In genomic region chr1:106257176-106257575, GRCm38 (mm10) we compare ENCODE assay signal across 29 mouse cellular contexts.
DNase-seq lines count a peak whose midpoint lies in the region; ATAC-seq lines count a peak whose summit lies in the region.
"Had no signal": no experiment of that assay in that cellular context is flagged by ENCODE, and none has a peak within 500 bp of the region (broad histone marks: within the 10 kb centered on the region; RNA-seq: fewer than 3 reads in every experiment).

No protein-coding gene starts in this region.

- H3K4me2 ChIP-seq in kidney, embryonic 15.5 days: no peak overlapping the region
- no peak overlapping the region for H3K4me2 ChIP-seq in lung, embryonic 16.5 days (ENCODE audit: low read depth, low read length)
- H3K4me2 ChIP-seq: embryonic facial prominence, embryonic 13.5 days; forebrain, embryonic 12.5 days; forebrain, embryonic 15.5 days; heart, embryonic 12.5 days; heart, embryonic 15.5 days; hindbrain, embryonic 13.5 days had no signal

- H3K9me3 ChIP-seq in kidney, embryonic 15.5 days (replicated peaks): no peaks in the 10 kb centered on the region
- H3K9me3 ChIP-seq in lung, embryonic 16.5 days (ENCODE audit: control insufficient read depth, low read length): no peaks in the 10 kb centered on the region
- H3K9me3 ChIP-seq: embryonic facial prominence, embryonic 10.5 days; embryonic facial prominence, embryonic 13.5 days; forebrain, embryonic 12.5 days; forebrain, embryonic 15.5 days; heart, embryonic 12.5 days; heart, embryonic 15.5 days; hindbrain, embryonic 10.5 days; hindbrain, embryonic 13.5 days had no signal

- ATAC-seq in kidney, embryonic 15.5 days (replicated peaks; ENCODE audit: low FRiP score): no peak
- ATAC-seq in lung, embryonic 16.5 days (ENCODE audit: low read depth): 0 out of 2 replicates have a peak, but pooled peaks have one; percentile 7
- ATAC-seq: activated CD4-positive, CD25-positive, alpha-beta regulatory T cell, adult 4 months; CD4-positive, CD25-positive, alpha-beta regulatory T cell, adult 4 months; forebrain, embryonic 15.5 days; hindbrain, embryonic 16.5 days had no signal

- H3K27ac ChIP-seq in kidney, embryonic 15.5 days: no peak overlapping the region
- no peak overlapping the region for H3K27ac ChIP-seq in lung, embryonic 16.5 days (ENCODE audit: low read length)
- H3K27ac ChIP-seq: embryonic facial prominence, embryonic 10.5 days; embryonic facial prominence, embryonic 13.5 days; forebrain, embryonic 12.5 days; forebrain, embryonic 15.5 days; heart, embryonic 15.5 days; hindbrain, embryonic 10.5 days; hindbrain, embryonic 13.5 days had no signal

- H3K4me1 ChIP-seq in kidney, embryonic 15.5 days: 0 out of 2 replicates have a peak, but pooled peaks cover 11% of the 10 kb centered on the region
- no peaks in the 10 kb centered on the region for H3K4me1 ChIP-seq in lung, embryonic 16.5 days (replicated peaks; ENCODE audit: control insufficient read depth, insufficient read depth, low read length)
- H3K4me1 ChIP-seq: forebrain, embryonic 12.5 days; forebrain, embryonic 15.5 days; hindbrain, embryonic 10.5 days; hindbrain, embryonic 13.5 days had no signal

- no peak overlapping the region for H3K9ac ChIP-seq in kidney, embryonic 15.5 days
- no peak overlapping the region for H3K9ac ChIP-seq in lung, embryonic 16.5 days (ENCODE audit: low read length)
- H3K9ac ChIP-seq: embryonic facial prominence, embryonic 13.5 days; forebrain, embryonic 12.5 days; forebrain, embryonic 15.5 days; heart, embryonic 12.5 days; heart, embryonic 15.5 days; hindbrain, embryonic 13.5 days had no signal

- no peaks in the 10 kb centered on the region for H3K36me3 ChIP-seq in kidney, embryonic 15.5 days
- H3K36me3 ChIP-seq in lung, embryonic 16.5 days (ENCODE audit: control insufficient read depth, insufficient read depth, low read length): no peaks in the 10 kb centered on the region
- H3K36me3 ChIP-seq: embryonic facial prominence, embryonic 10.5 days; embryonic facial prominence, embryonic 13.5 days; forebrain, embryonic 12.5 days; forebrain, embryonic 15.5 days; heart, embryonic 12.5 days; heart, embryonic 15.5 days; hindbrain, embryonic 10.5 days had no signal

- H3K27me3 ChIP-seq in kidney, embryonic 15.5 days: no peaks in the 10 kb centered on the region
- H3K27me3 ChIP-seq in lung, embryonic 16.5 days (ENCODE audit: control insufficient read depth, insufficient read depth, low read depth, low read length): no peaks in the 10 kb centered on the region
- H3K27me3 ChIP-seq: embryonic facial prominence, embryonic 13.5 days; forebrain, embryonic 12.5 days; forebrain, embryonic 15.5 days; heart, embryonic 12.5 days; heart, embryonic 15.5 days; hindbrain, embryonic 13.5 days had no signal

- DNase-seq in kidney, postnatal 14 days: peak; percentile 41
- no peak for DNase-seq in lung, postnatal 4 days
- DNase-seq in Muller cell, postnatal 12 days (ENCODE audit: inconsistent ontology term): peak; percentile 71
- DNase-seq in adipocyte (ENCODE audit: low spot score): peak; percentile 32
- DNase-seq in spleen, postnatal 10 days (ENCODE audit: low spot score in 2 of 2): no peak
- DNase-seq: adrenal gland, postnatal 10 days; adrenal gland, postnatal 36 days; cerebellum, adult 11 months; cerebellum, adult 2 months; cerebellum, adult 9-11 months; cerebellum, postnatal 25 days; gastrocnemius, postnatal 25 days; heart, adult 18-20 months; heart, postnatal 10 days; heart, postnatal 36 days had no signal

- no peak overlapping the region for H3K4me3 ChIP-seq in kidney, embryonic 15.5 days (replicated peaks)
- H3K4me3 ChIP-seq in lung, embryonic 16.5 days (ENCODE audit: low read length): no peak overlapping the region
- H3K4me3 ChIP-seq: embryonic facial prominence, embryonic 10.5 days; embryonic facial prominence, embryonic 13.5 days; erythroblast, embryonic 14.5 days; forebrain, embryonic 12.5 days; forebrain, embryonic 15.5 days; heart, embryonic 12.5 days; heart, embryonic 15.5 days; hindbrain, embryonic 10.5 days; hindbrain, embryonic 13.5 days had no signal

- WGBS in kidney, embryonic 15.5 days: 63% methylated on average over 1 of the region's 1 CpGs
- WGBS in lung, embryonic 16.5 days: 39% methylated on average over 1 of the region's 1 CpGs

Comparison
In these comparisons a context has a peak if more than half of its experiments do, and no peak if none do; other contexts are left out.
1. DNase-seq: peak in kidney, postnatal 14 days (single experiment), Muller cell, postnatal 12 days (single experiment) and adipocyte (single experiment); none in lung, postnatal 4 days (0 of 2) and spleen, postnatal 10 days (0 of 2).